In the genomic region with DNA sequence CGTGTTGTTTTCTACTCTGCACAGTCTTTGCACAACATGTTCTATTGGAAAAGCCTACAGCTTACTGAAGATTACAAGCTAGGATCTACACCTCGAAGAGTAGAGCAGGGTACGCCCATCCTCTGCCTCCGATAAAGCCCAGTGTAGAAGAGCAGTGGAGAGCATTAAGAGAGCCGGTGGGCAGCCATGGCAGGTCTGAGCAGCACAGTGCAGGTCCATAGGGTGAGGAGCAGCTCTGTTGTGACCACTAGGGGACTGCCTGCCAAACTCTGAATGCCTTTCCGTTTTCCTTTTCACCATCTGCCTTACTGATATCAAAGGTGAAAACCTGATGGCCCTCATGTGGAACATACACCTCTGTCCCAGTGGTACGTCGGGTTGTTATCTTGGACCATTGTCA, we compare ENCODE assay signal across 8 mouse cellular contexts. TPM values are rescaled to one million over a fixed set of nuclear protein-coding genes. Genes with fewer than 3 reads are reported as not detected.
DNase-seq lines count a peak whose midpoint lies in the region; ATAC-seq lines count a peak whose summit lies in the region.

No protein-coding gene starts in this region.

- WGBS in heart, embryonic 11.5 days (ENCODE audit: insufficient replicate concordance), result 41% methylated on average over 8 of the region's 8 CpGs
- 68% methylated on average over 8 of the region's 8 CpGs for WGBS in limb, embryonic 13.5 days
- 71% methylated on average over 8 of the region's 8 CpGs for WGBS in neural tube, embryonic 12.5 days

- H3K9me3 ChIP-seq in heart, embryonic 11.5 days (replicated peaks; ENCODE audit: control insufficient read depth, low read length), result no peaks in the 10 kb centered on the region
- H3K9me3 ChIP-seq in limb, embryonic 13.5 days, result no peaks in the 10 kb centered on the region
- no peaks in the 10 kb centered on the region for H3K9me3 ChIP-seq in neural tube, embryonic 12.5 days

- no peak overlapping the region for H3K9ac ChIP-seq in heart, embryonic 11.5 days (ENCODE audit: low read depth, low read length)
- H3K9ac ChIP-seq in limb, embryonic 13.5 days, result peak overlapping the region; percentile 35; the same call in 1 of the 2 replicates
- no peak overlapping the region; the same call in 1 of the 2 replicates for H3K9ac ChIP-seq in neural tube, embryonic 12.5 days

- DNase-seq in heart, postnatal 25 days (ENCODE audit: low spot score), result no peak
- DNase-seq in T-cell, adult 2 months (ENCODE audit: low spot score), result peak; percentile 10
- DNase-seq in left cerebral cortex, postnatal 25 days (ENCODE audit: low spot score in 2 of 2), result no peak
- no peak for DNase-seq in layer of hippocampus, adult 9-10 months (ENCODE audit: low spot score)

- H3K4me3 ChIP-seq in heart, embryonic 11.5 days (ENCODE audit: low read depth, low read length), result no peak overlapping the region
- peak overlapping the region; percentile 99 for H3K4me3 ChIP-seq in limb, embryonic 13.5 days
- H3K4me3 ChIP-seq in neural tube, embryonic 12.5 days, result no peak overlapping the region

- peaks cover 32% of the 10 kb centered on the region for H3K4me1 ChIP-seq in heart, embryonic 11.5 days (ENCODE audit: control insufficient read depth, insufficient read depth, low read length)
- peaks cover 28% of the 10 kb centered on the region for H3K4me1 ChIP-seq in limb, embryonic 13.5 days
- peaks cover 26% of the 10 kb centered on the region for H3K4me1 ChIP-seq in neural tube, embryonic 12.5 days

- H3K4me2 ChIP-seq in heart, embryonic 11.5 days, result peak overlapping the region; percentile 87
- peak overlapping the region; percentile 84 for H3K4me2 ChIP-seq in limb, embryonic 13.5 days (replicated peaks)
- H3K4me2 ChIP-seq in neural tube, embryonic 12.5 days (replicated peaks), result peak overlapping the region; percentile 91

- ATAC-seq in heart, embryonic 11.5 days (replicated peaks; ENCODE audit: insufficient number of reproducible peaks, low FRiP score, low TSS enrichment), result no peak
- ATAC-seq in granulocyte monocyte progenitor cell, adult 5-6 weeks (replicated peaks; ENCODE audit: poor library complexity, severe bottlenecking), result peak; percentile 32
- ATAC-seq in limb, embryonic 13.5 days (ENCODE audit: low FRiP score, low read depth), result no peak
- ATAC-seq in neural tube, embryonic 12.5 days (ENCODE audit: low FRiP score, low read depth), result no peak

- H3K36me3 ChIP-seq in heart, embryonic 11.5 days (ENCODE audit: control insufficient read depth, insufficient read depth, low read length), result no peaks in the 10 kb centered on the region
- peaks cover 7% of the 10 kb centered on the region; the same call in 1 of the 2 replicates for H3K36me3 ChIP-seq in limb, embryonic 13.5 days
- no peaks in the 10 kb centered on the region for H3K36me3 ChIP-seq in neural tube, embryonic 12.5 days

- H3K27ac ChIP-seq in heart, embryonic 11.5 days (ENCODE audit: low read depth, low read length), result no peak overlapping the region
- H3K27ac ChIP-seq in limb, embryonic 13.5 days, result no peak overlapping the region
- H3K27ac ChIP-seq in neural tube, embryonic 12.5 days, result no peak overlapping the region

- no peaks in the 10 kb centered on the region for H3K27me3 ChIP-seq in heart, embryonic 11.5 days (ENCODE audit: control insufficient read depth, insufficient read depth, low read length)
- no peaks in the 10 kb centered on the region for H3K27me3 ChIP-seq in limb, embryonic 13.5 days
- H3K27me3 ChIP-seq in neural tube, embryonic 12.5 days (replicated peaks), result no peaks in the 10 kb centered on the region

- intact Hi-C loops in heart, postnatal 25 days (cut with DNase I), result loop anchor here (5.0 kb wide), 1 partner anchor 45 kb away; a partner anchor contains a TSS
- intact Hi-C loops in left cerebral cortex, postnatal 25 days (cut with DNase I), result loop anchor here (5.0 kb wide), 1 partner anchor 45 kb away; a partner anchor contains a TSS

RNA-seq across cellular contexts. Expression of a gene that starts 1.8 kb away (rescaled TPM):
- polyA plus RNA-seq in heart, embryonic 11.5 days (2014; fragmentation: Nextera tagmentation; extraction: Ambion mirVana), result 71.6 and 75.7 TPM in 2 replicates
- 10 to 100 TPM; 48.7 to 49.3 TPM for total RNA-seq in heart, postnatal 25 days (2021)
- 80.4 and 94.7 TPM in 2 replicates for total RNA-seq in granulocyte monocyte progenitor cell, adult 5-6 weeks (2014; fragmentation: Nextera tagmentation)
- total RNA-seq in granulocyte monocyte progenitor cell, adult 5-6 weeks (2017), result 40.4 and 50.5 TPM in 2 replicates
- polyA plus RNA-seq in limb, embryonic 13.5 days (2015; fragmentation: Nextera tagmentation; extraction: Ambion mirVana), result 62.7 and 68.1 TPM in 2 replicates
- 71.4 and 71.8 TPM in 2 replicates for polyA plus RNA-seq in neural tube, embryonic 12.5 days (2016; fragmentation: Nextera tagmentation; extraction: Ambion mirVana)
- total RNA-seq in left cerebral cortex, postnatal 25 days (2021), result 10 to 100 TPM; 54.9 TPM

RNA-seq across cellular contexts. Expression of a gene that starts 46.2 kb away (rescaled TPM):
- polyA plus RNA-seq in heart, embryonic 11.5 days (2014; fragmentation: Nextera tagmentation; extraction: Ambion mirVana), result 12.6 and 18.2 TPM in 2 replicates
- total RNA-seq in heart, postnatal 25 days (2021), result 10 to 100 TPM; 17.7 to 18.8 TPM
- total RNA-seq in granulocyte monocyte progenitor cell, adult 5-6 weeks (2014; fragmentation: Nextera tagmentation), result 31.6 and 39.5 TPM in 2 replicates
- total RNA-seq in granulocyte monocyte progenitor cell, adult 5-6 weeks (2017), result 20.9 and 21.8 TPM in 2 replicates
- 11.9 and 14.0 TPM in 2 replicates for polyA plus RNA-seq in limb, embryonic 13.5 days (2015; fragmentation: Nextera tagmentation; extraction: Ambion mirVana)
- 12.8 and 16.1 TPM in 2 replicates for polyA plus RNA-seq in neural tube, embryonic 12.5 days (2016; fragmentation: Nextera tagmentation; extraction: Ambion mirVana)
- 10 to 100 TPM; 15.0 to 16.0 TPM for total RNA-seq in left cerebral cortex, postnatal 25 days (2021)
